Mouse (Mus musculus): Measurements from ENCODE around the gene Rab5if.
A peak's percentile ranks its signal among the peaks of the same experiment; 100 is the strongest.
"Not testable (repeated sequence)": the region's sequence is repeated elsewhere in the genome, so short reads cannot be mapped to it uniquely, and the experiment has no call there.

The Rab5if gene

DNA sequence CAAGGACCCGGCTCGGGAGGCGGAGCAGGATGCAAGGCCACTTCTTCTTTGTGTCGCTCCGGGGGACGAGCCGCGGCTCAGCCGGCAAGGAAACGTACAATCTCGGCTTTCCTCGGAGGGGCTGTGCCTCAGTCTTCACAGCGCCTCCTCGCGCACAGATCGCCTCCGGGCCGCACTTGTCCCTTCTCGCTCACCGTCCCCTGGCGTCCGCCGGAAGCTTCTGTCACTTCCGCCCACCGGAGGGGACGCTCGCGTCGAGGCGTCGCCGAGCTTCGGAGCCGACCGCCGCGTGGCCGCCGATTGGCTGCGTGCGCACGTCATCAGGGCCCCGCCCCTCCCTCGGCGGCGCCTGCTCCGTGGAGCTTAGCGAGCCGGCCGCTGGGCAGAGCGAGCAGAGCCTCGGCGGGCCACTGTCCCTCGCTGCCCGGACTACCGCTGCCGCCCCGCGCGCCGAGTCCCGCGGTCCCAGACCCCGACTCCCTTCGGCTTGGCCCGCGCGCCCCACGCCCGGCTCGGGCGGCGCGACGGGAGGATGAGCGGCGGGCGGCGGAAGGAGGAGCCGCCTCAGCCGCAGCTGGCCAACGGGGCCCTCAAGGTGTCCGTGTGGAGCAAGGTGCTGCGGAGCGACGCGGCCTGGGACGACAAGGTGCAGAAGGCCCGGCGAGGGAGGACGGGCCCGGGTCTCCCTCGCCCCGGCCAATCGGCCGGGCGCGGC, at the start of gene Rab5if:
Gene Rab5if, plus strand, starts transcription at position 357 of the 715 bp plus-strand sequence.
- peak; percentile 99 for DNase-seq (ENCODE audit: low read depth, low spot score)

DNA sequence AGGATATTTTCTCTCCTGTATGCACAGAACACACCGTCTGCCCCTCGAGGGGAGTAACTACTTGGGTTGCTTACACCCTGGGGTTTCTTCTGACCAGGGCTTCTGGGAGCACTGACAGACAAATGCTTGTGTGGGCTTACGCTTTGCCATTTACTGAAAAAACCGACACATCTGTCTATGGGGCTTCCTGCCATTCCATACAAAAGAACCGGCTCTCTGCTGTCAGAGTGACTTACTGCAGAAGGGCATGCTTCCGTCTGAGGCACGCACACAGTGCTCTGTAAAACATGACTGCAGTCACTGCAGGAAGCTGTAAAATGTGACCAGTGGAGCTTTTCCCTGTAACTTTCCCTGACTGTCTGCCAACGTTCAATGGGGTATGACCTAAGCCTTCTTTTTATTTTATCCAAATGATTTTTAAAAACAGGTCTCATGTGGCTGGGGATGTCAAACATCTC, 48.6 kb upstream of the Rab5if start:
- DNase-seq (ENCODE audit: low read depth, low spot score) = no peak

DNA sequence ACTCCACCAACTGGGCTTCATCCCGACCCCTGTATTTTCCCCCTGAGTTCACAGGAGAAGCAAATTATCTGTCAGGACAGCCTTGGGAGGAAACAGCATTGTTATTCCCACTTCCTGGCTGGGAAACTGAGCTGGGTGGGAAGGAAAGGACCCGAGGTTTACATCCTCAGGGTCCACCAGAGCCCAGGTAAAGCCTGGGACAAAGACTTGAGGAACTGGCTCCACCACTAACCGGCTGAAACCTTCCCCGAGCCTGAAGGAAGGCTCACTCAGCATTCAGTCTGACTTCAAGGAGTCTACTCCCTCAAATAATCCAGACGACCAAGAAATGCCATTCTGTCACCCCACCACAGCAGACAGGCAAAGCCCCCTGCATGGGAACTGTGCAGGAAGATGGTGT, 48.0 kb upstream of the Rab5if start:
- no peak for DNase-seq (ENCODE audit: low read depth, low spot score)

DNA sequence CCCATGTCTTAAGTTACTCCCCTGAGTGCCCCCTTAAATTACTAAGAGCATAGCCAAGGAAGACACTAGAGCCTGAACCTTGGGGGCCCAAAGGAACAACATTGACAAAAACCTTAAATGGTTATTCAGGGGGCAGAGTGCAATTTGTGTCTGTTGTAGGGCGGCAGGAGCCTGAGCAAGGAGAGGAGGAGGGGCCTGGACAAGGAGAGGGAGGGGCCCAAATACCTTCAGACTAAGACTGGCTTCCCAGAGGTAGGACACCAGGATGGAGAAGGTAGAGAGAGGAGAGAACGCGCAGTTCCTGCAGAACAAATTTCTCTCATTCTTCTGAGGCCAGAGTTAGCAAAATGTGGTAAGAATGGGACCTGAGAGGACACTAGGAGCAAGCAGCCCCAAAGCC, 47.5 kb upstream of the Rab5if start:
- DNase-seq (ENCODE audit: low read depth, low spot score) = no peak

DNA sequence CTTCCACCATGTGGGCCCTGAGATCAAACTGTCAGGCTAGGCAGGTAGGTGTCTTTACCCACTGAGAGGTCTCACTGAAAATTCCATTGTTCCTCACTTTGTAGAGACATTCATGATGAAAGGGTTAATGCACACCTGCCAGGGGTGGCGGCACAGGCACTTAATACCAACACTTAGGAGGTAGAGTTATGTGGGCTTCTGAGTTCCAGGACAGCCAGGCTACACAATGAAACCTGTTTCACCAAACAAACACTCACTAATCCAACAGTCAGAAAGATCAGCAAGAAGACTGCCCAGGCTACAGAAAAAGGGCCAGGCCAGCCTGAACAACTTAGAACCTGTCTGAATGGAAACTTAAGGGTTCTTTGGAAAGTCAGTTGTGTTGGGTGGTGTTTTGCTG, 46.8 kb upstream of the Rab5if start:
- DNase-seq (ENCODE audit: low read depth, low spot score) = no peak

DNA sequence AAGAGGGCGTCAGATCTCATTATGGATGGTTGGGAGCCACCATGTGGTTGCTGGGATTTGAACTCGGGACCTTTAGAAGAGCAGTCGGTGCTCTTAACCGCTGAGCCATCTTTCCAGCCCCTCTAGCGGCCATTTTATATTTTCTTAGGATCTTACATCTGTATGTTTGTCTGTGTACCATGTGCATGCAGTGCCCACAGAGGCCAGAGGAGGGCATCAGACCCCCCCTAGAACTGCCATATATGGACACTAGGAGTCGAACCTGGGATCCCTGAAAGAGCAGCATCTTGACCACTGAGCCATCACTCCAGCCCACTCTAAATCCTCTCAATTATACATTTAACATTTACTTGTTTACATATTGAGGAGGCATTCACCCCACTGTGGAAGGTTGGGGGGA, 37.8 kb upstream of the Rab5if start:
- DNase-seq (ENCODE audit: low read depth, low spot score) = not testable (repeated sequence)

DNA sequence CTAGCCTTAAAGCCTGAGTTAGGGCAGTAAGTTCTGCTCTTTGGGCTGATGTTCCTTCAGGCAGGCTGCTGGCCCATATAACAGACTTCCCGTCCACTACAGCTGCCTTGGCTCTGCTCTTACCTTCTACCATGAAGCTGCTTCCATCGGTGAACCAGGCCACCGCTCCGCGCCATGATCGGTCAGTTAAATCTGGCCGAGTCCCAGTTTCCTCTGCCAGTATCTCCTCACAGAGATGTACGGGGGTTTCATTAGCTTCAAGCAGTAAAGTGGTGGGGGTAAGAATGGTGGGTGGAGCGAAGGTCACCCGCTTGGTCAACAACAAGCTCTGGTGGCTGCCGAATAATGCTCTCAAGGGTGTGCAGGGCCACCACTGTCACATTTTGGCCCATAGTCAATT, 28.6 kb upstream of the Rab5if start:
- no peak for DNase-seq (ENCODE audit: low read depth, low spot score)

DNA sequence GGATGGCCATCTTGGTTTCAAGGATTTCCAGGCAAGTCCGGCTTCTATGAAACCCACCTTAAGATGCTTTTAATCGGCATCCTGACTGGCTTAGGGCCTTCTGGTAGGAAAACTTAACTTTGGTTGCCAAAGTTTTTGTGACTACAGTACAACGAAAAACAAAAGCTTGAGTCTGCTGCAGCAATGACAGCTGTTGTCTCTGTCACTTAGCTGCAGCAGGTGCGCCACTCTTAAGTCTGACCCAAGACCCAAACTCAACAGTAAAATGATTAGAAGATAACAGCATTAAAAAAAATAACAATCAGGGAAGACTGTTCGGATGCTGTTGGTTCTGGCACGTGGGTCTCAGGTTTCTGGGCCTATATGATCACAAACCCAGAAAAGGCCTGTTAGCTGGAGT, 24.1 kb upstream of the Rab5if start:
- no peak for DNase-seq (ENCODE audit: low read depth, low spot score)

DNA sequence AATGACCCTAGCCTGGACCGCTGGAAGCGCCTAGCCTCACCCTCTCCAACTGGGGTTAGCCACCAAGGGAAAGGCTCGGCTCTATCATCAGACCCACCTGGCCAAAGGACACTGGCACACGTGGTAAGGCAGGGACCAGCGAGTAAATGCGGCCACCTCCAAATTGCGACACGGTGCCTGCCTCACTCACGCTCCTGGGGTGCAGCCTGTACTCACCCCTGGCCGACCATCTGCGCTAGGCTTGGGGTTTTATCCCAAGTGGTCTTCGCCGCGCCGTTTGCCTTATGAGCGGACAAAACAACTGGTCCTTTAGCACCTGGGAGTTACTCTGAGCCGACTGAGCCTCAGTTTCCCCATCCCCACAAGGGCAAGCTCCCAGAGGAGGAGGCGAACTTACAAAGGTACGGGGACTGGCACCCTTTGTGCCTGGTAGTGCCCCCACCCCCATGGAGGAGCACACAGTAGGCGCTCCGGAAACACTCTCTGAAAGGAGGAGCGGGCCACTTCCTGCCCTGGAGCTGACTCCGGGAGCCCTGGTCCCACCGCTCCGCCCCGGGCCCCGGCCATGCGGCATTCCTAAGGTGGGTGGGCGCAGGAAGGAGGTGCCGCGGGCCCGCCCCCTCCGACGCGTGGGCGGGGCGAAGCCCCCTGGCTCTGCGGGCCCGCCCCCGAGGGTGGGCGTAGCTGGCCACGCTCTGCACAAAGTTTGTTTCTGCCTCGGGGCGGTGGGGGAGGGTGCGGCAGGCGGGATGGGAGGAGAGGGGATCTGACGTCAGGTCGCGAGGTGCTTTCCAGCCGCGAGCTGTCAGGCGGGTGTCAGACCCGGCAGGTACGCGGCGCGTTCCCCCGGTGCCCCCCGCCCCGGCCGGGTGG, 23.4 kb upstream of the Rab5if start, which contains the start of gene Tgif2:
Gene Tgif2, plus strand, starts transcription at position 689 of the 873 bp plus-strand sequence.
- peak; percentile 94 for DNase-seq (ENCODE audit: low read depth, low spot score)

DNA sequence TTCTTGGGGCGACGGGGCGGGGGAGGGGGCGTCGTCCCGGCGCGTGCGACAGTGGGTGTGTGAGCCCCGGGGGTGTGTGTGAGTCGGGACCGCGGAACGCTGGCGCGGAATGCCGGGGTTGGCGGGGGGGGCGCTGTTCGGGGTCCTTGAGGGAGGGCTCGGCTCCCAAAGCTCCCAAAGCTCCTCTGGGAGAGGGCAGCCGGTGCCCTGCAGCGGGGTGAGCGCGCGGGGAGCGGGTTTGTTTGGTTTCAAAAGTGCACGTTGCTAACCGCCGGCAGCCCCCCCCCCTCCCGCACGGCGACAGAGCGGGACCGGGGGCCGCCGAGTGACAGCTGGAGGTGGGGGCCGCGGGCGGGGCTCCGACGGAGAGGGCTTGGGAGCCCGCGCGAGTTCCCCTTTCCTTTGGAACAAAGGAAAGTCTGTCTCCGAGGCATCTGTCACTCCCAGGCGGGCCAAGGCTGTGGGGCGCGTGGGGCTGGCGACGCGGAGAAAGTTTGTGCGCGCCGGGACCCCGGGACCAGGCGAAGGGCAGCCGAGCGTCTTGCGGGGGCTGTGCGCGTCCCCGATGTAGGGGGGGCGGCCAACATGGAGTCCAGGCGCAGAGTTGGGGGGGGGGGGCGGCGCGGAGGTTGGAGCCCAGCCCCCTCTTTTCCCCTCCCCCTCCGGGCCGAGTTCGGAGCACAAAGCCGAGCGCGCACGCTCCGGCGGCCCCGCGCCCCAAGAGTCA, 22.5 kb upstream of the Rab5if start:
- DNase-seq (ENCODE audit: low read depth, low spot score) = peak; percentile 73

DNA sequence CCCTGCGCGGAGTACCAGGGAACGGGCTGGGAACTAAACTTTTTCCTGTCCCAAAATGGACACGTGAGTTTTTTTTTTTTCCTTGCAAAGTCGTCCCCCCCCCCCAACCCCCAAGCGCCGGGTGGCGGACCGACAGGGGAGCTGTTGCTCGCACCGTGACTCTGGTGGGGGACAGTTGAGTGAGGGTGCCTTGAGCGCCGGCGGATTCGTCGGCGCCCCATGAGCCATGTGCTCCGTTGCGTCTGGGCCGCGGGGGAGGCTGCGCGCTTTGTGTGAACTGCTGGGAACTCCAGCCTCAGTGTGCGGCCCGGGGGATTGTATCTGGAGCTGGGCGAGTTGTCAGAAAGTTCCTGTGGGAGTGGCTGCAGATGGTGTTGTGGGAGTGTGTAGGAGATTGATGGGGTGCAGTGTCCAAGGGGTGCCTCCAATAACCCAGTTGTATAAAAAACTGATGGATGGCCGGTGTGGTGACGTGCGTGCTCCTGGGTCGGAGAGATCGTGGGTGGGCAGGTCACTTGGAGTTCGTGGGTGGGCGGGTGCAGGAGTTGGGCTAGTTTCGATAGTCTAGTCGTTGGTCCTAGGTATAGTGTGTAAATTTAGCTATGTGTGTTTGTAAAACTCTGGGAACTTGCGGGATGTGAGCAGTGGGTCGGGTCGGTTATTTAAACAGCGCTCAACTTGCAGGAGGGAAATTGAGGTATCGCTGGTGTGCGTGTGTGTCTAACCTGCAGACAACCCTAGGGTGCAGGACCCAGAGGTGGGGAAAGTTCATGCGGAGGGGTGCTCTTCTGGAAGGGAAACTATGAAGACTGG, 21.7 kb upstream of the Rab5if start:
- DNase-seq (ENCODE audit: low read depth, low spot score) = no peak

DNA sequence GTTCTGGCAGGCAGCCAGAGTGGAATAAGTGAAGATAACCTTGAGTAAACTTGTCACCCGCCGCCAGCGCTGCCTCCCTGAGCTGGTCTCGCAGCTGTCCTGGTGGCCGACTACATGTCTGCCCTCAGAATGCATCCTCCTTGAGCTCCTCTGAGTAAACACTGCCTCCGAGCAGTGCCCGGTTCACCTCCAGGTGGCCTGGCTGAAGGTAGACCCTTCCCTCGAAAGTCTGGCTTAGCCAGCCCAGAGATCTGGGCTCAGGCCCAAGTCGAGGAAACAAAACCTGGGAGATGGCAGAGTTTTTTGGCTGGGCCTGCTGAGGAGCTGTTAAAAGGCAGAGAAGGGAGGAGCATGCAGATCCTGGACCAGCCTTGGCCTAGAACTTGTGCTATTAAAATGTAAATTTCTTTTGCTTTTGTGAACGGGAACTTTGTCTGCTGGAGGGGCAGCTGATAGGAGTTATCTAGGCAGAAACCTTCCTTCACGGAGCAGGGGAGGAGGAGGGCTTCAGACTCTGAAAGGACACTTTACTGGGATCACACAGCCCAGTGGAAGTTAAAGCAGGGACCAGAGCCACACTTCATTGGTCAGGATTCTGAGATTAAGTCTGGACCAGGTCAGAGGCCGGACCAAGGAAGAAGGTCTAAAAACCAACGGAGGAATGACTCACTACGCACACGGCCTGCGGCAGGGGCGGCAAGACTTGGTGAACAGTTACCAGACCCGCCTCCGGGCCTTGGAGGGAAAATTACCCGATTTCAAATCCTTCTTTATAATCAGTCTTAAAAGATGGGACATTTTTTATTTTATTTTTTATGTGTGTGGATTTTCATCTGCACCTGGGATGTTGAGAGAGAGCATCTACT, 20.9 kb upstream of the Rab5if start:
- peak; percentile 75 for DNase-seq (ENCODE audit: low read depth, low spot score)

DNA sequence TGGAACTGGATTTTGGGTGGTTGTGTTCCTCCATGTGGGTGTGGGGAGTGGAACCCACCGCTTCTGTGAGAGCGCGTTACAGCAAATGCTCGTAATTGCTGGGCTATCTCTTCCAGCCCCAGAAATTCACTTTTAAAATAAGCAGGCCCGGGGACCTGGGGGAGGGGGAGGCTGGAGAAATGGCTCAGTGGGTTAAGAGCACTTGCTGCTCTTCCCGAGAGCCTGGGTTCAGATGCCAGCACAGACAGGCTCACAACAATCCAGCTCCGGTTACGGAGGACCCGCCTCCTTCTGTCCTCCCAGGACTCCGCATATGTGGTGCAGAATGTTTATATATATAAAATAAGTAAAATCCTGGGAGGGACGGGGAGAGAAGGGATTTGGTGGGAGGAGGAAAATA, 20.2 kb upstream of the Rab5if start:
- no peak for DNase-seq (ENCODE audit: low read depth, low spot score)

DNA sequence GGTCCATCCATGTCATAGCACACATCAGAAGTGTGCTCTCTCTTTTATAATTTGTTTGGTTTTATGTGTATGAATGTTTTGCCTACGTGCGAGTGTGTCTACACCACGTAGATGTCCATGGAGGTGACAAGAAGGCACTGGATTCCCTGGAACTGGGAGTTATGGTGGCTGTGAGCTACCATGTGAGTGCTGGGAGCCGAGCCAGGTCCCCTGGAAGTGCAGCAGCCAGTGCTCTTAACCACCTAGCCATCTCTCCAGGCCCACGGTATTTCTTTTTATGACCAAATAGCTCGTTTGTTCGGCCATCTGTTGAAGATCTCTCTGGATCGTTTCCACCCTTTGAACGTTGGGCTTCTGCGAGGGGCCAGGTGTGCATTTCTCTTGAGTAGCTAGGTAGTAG, 19.6 kb upstream of the Rab5if start:
- DNase-seq (ENCODE audit: low read depth, low spot score) = no peak

DNA sequence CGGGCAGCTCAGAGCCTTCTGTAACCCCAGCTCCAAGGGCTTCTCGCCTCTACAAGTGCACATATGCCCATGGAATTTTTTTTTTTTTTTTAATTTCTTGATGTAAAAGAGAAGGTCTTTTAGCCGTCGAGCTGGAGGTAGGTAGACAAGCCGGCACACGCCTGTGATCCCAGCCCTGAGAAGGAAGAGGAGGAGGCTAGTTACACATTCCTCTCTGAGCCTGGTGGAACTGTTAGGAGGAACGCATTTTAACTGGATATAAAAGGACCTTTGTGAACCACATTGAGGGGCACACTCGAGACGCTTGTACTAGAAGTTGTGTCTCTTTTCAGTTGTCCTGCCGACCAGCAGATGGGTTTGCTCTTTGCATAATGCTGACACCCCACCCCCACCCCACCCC, 18.2 kb upstream of the Rab5if start:
- DNase-seq (ENCODE audit: low read depth, low spot score) = no peak

DNA sequence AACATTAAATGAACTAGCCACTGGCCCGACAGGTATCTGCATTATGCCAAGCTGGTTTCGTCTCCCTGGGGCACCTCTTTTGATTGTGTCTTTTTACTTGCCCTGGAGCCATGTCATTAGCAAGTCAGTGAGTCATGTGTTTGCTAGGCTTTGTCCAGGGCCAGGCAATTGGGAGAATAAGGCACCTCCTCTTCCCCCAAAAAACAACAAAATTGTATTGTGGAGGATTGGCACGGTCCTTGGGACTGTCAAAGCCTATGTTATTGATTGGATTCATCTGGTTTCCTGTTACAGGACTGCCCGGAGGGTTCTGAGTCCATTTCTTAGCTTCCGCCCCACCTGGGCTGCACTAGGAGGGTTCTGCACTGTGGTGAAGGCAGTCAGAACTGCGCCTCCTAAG, 15.3 kb upstream of the Rab5if start:
- no peak for DNase-seq (ENCODE audit: low read depth, low spot score)

DNA sequence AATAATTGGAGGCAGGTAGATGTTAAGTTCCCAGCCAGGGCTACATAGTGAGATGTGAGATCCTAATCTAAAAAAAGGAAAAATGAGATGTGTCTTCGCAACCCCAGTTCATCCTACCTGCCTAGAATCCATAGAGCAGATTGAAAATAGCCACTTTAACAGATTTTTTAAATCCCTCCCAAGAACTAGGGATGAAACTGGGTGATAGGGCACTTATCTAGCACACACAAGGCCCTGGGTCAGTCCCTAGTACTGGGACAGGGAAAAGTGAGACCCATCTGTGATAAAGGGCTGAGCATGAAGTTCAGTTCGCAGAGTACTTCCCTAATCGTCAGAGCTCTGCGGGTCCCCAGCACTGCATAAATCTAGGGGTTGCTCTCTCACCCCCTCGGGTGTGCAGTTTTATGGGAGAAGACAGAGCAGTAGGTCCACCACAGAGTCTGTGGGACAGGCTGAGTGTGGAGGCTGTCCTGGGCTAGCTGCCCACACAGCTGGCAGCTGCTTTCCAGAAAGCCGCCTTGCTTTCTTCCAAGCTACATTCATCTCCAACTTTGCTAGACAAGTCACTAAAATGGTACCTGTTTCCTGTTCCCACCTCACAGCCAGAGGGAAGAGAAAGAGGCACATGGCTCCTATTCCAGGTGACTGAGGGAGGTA, 14.3 kb upstream of the Rab5if start:
- DNase-seq (ENCODE audit: low read depth, low spot score) = no peak

DNA sequence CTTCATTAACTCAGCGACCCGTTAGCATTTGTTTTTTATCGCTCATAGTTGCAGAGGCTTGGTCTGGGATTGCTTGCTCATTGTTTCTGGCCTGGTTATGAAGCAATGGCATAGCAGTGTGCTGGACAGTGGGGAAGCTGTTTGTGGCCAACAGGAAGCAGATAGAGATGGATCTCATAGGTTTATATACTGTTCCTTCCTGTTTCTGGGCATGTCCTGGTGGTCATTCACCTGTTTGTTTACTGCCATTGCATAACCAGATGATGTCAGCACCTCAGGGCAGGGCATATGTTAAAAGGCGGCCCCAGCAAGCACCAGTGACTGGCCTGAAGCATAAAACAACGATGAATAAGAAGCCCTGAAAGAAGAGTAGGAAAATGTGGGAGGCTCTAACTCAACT, 12.4 kb upstream of the Rab5if start:
- no peak for DNase-seq (ENCODE audit: low read depth, low spot score)

DNA sequence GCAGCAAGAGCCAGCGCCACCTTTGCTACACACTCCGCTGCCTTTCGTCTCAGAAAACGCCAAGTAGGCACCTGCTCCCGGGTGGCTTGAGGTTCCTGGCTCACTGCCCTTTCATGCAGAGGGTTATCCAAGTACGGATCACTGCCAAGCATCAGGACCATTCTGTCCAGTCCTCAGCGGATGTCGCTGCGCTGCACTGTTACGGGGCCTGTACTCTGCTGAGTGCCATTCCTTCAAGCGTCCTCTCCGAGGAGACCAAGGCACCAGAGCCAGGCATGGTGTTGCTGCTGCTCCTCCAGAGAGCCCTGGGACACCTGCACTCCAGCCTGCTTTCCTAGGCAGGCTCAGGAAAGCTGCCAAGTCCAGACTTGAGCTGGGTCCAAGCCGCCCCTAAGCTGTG, 9.3 kb upstream of the Rab5if start:
- DNase-seq (ENCODE audit: low read depth, low spot score) = not testable (repeated sequence)

Data from A20 (cell line).